Mouse (Mus musculus): Measurements from ENCODE around the gene Vps13d. TPM values are rescaled to one million over a fixed set of nuclear protein-coding genes. Genes with fewer than 3 reads are reported as not detected.

Gene Vps13d
- polyA plus RNA-seq, 1 experiment from 2014 or later: 9.2 TPM

GRCm38 (mm10) chr4:144988443-144989206 lies 206.2 kb downstream of the Vps13d start:
- ATAC-seq: no peak
- Histone ChIP-seq H3K4me2 (ENCODE audit: low read length) (no peak overlapping the region), H3K4me1 (replicated peaks; ENCODE audit: control insufficient read depth, insufficient read depth, low read length) (peaks cover 4% of the 10 kb centered on the region), H3K27ac (ENCODE audit: low read length) (no peak overlapping the region), H3K9ac (replicated peaks; ENCODE audit: low read depth, low read length) (no peak overlapping the region), H3K9me3 (ENCODE audit: control insufficient read depth, low read length) (no peaks in the 10 kb centered on the region), H3K4me3 (replicated peaks; ENCODE audit: low read length) (no peak overlapping the region), H3K36me3 (ENCODE audit: control insufficient read depth, insufficient read depth) (no peaks in the 10 kb centered on the region), H3K27me3 (replicated peaks; ENCODE audit: control insufficient read depth, insufficient read depth, low read length) (no peaks in the 10 kb centered on the region)
- 84% methylated on average over 5 of the region's 5 CpGs for WGBS

- WGBS: 94% methylated on average over 7 of the region's 7 CpGs
- no peak overlapping the region for H3K9ac ChIP-seq (replicated peaks; ENCODE audit: low read depth, low read length)
- no peaks in the 10 kb centered on the region for H3K4me1 ChIP-seq (replicated peaks; ENCODE audit: control insufficient read depth, insufficient read depth, low read length)
- no peak for ATAC-seq
- no peaks in the 10 kb centered on the region for H3K9me3 ChIP-seq (ENCODE audit: control insufficient read depth, low read length)
- H3K27me3 ChIP-seq (replicated peaks; ENCODE audit: control insufficient read depth, insufficient read depth, low read length): no peaks in the 10 kb centered on the region
- no peak overlapping the region for H3K27ac ChIP-seq (ENCODE audit: low read length)
- H3K4me2 ChIP-seq (ENCODE audit: low read length): no peak overlapping the region
- H3K4me3 ChIP-seq (replicated peaks; ENCODE audit: low read length): no peak overlapping the region
- H3K36me3 ChIP-seq (ENCODE audit: control insufficient read depth, insufficient read depth): no peaks in the 10 kb centered on the region
These were observed 208.6 kb downstream of the Vps13d start for GRCm38 (mm10) chr4:144986016-144986805.

- Histone ChIP-seq H3K4me2 (ENCODE audit: low read length) (no peak overlapping the region), H3K27me3 (replicated peaks; ENCODE audit: control insufficient read depth, insufficient read depth, low read length) (no peaks in the 10 kb centered on the region), H3K9ac (replicated peaks; ENCODE audit: low read depth, low read length) (no peak overlapping the region), H3K4me3 (replicated peaks; ENCODE audit: low read length) (no peak overlapping the region), H3K27ac (ENCODE audit: low read length) (no peak overlapping the region), H3K4me1 (replicated peaks; ENCODE audit: control insufficient read depth, insufficient read depth, low read length) (no peaks in the 10 kb centered on the region), H3K9me3 (ENCODE audit: control insufficient read depth, low read length) (no peaks in the 10 kb centered on the region), H3K36me3 (ENCODE audit: control insufficient read depth, insufficient read depth) (no peaks in the 10 kb centered on the region)
- 82% methylated on average over 8 of the region's 8 CpGs for WGBS
- no peak for ATAC-seq
These were observed 210.9 kb downstream of the Vps13d start for GRCm38 (mm10) chr4:144983821-144984371.

- 89% methylated on average over 8 of the region's 8 CpGs for WGBS
- H3K9ac ChIP-seq (replicated peaks; ENCODE audit: low read depth, low read length): no peak overlapping the region
- no peak overlapping the region for H3K4me3 ChIP-seq (replicated peaks; ENCODE audit: low read length)
- no peaks in the 10 kb centered on the region for H3K4me1 ChIP-seq (replicated peaks; ENCODE audit: control insufficient read depth, insufficient read depth, low read length)
- no peaks in the 10 kb centered on the region for H3K36me3 ChIP-seq (ENCODE audit: control insufficient read depth, insufficient read depth)
- no peaks in the 10 kb centered on the region for H3K9me3 ChIP-seq (ENCODE audit: control insufficient read depth, low read length)
- H3K4me2 ChIP-seq (ENCODE audit: low read length): no peak overlapping the region
- H3K27me3 ChIP-seq (replicated peaks; ENCODE audit: control insufficient read depth, insufficient read depth, low read length): no peaks in the 10 kb centered on the region
- no peak overlapping the region for H3K27ac ChIP-seq (ENCODE audit: low read length)
- ATAC-seq: no peak
These were observed 211.5 kb downstream of the Vps13d start for GRCm38 (mm10) chr4:144983228-144983744.

- Histone ChIP-seq H3K27ac (ENCODE audit: low read length) (no peak overlapping the region), H3K4me1 (replicated peaks; ENCODE audit: control insufficient read depth, insufficient read depth, low read length) (no peaks in the 10 kb centered on the region), H3K4me2 (ENCODE audit: low read length) (no peak overlapping the region), H3K27me3 (replicated peaks; ENCODE audit: control insufficient read depth, insufficient read depth, low read length) (no peaks in the 10 kb centered on the region), H3K4me3 (replicated peaks; ENCODE audit: low read length) (no peak overlapping the region), H3K9me3 (ENCODE audit: control insufficient read depth, low read length) (no peaks in the 10 kb centered on the region), H3K9ac (replicated peaks; ENCODE audit: low read depth, low read length) (no peak overlapping the region), H3K36me3 (ENCODE audit: control insufficient read depth, insufficient read depth) (no peaks in the 10 kb centered on the region)
- no peak for ATAC-seq
- 71% methylated on average over 8 of the region's 8 CpGs for WGBS
These were observed 213.8 kb downstream of the Vps13d start for GRCm38 (mm10) chr4:144980811-144981551.

- H3K4me2 ChIP-seq (ENCODE audit: low read length): no peak overlapping the region
- H3K9ac ChIP-seq (replicated peaks; ENCODE audit: low read depth, low read length): no peak overlapping the region
- H3K27ac ChIP-seq (ENCODE audit: low read length): no peak overlapping the region
- no peak overlapping the region for H3K4me3 ChIP-seq (replicated peaks; ENCODE audit: low read length)
- WGBS: 90% methylated on average over 2 of the region's 2 CpGs
- no peaks in the 10 kb centered on the region for H3K4me1 ChIP-seq (replicated peaks; ENCODE audit: control insufficient read depth, insufficient read depth, low read length)
- H3K36me3 ChIP-seq (ENCODE audit: control insufficient read depth, insufficient read depth): no peaks in the 10 kb centered on the region
- H3K9me3 ChIP-seq (ENCODE audit: control insufficient read depth, low read length): no peaks in the 10 kb centered on the region
- H3K27me3 ChIP-seq (replicated peaks; ENCODE audit: control insufficient read depth, insufficient read depth, low read length): no peaks in the 10 kb centered on the region
- no peak for ATAC-seq
These were observed 214.7 kb downstream of the Vps13d start for GRCm38 (mm10) chr4:144980110-144980509.

- Histone ChIP-seq H3K27me3 (replicated peaks; ENCODE audit: control insufficient read depth, insufficient read depth, low read length) (no peaks in the 10 kb centered on the region), H3K9me3 (ENCODE audit: control insufficient read depth, low read length) (no peaks in the 10 kb centered on the region), H3K4me3 (replicated peaks; ENCODE audit: low read length) (no peak overlapping the region), H3K4me1 (replicated peaks; ENCODE audit: control insufficient read depth, insufficient read depth, low read length) (no peaks in the 10 kb centered on the region), H3K27ac (ENCODE audit: low read length) (no peak overlapping the region), H3K9ac (replicated peaks; ENCODE audit: low read depth, low read length) (no peak overlapping the region), H3K36me3 (ENCODE audit: control insufficient read depth, insufficient read depth) (no peaks in the 10 kb centered on the region), H3K4me2 (ENCODE audit: low read length) (no peak overlapping the region)
- WGBS: 87% methylated on average over 6 of the region's 6 CpGs
- no peak for ATAC-seq
These were observed 216.8 kb downstream of the Vps13d start for GRCm38 (mm10) chr4:144978039-144978438.

- Histone ChIP-seq H3K27ac (ENCODE audit: low read length) (no peak overlapping the region), H3K9me3 (ENCODE audit: control insufficient read depth, low read length) (no peaks in the 10 kb centered on the region), H3K4me3 (replicated peaks; ENCODE audit: low read length) (no peak overlapping the region), H3K36me3 (ENCODE audit: control insufficient read depth, insufficient read depth) (no peaks in the 10 kb centered on the region), H3K27me3 (replicated peaks; ENCODE audit: control insufficient read depth, insufficient read depth, low read length) (no peaks in the 10 kb centered on the region), H3K4me1 (replicated peaks; ENCODE audit: control insufficient read depth, insufficient read depth, low read length) (no peaks in the 10 kb centered on the region), H3K9ac (replicated peaks; ENCODE audit: low read depth, low read length) (no peak overlapping the region), H3K4me2 (ENCODE audit: low read length) (no peak overlapping the region)
- ATAC-seq: no peak
- 91% methylated on average over 1 of the region's 1 CpGs for WGBS
These were observed 217.7 kb downstream of the Vps13d start for GRCm38 (mm10) chr4:144977057-144977456.

GRCm38 (mm10) chr4:144975505-144975904 lies 219.3 kb downstream of the Vps13d start:
- Histone ChIP-seq H3K36me3 (ENCODE audit: control insufficient read depth, insufficient read depth) (no peaks in the 10 kb centered on the region), H3K4me2 (ENCODE audit: low read length) (no peak overlapping the region), H3K4me1 (replicated peaks; ENCODE audit: control insufficient read depth, insufficient read depth, low read length) (no peaks in the 10 kb centered on the region), H3K27me3 (replicated peaks; ENCODE audit: control insufficient read depth, insufficient read depth, low read length) (no peaks in the 10 kb centered on the region), H3K9ac (replicated peaks; ENCODE audit: low read depth, low read length) (no peak overlapping the region), H3K4me3 (replicated peaks; ENCODE audit: low read length) (no peak overlapping the region), H3K9me3 (ENCODE audit: control insufficient read depth, low read length) (no peaks in the 10 kb centered on the region), H3K27ac (ENCODE audit: low read length) (no peak overlapping the region)
- no peak for ATAC-seq
- 35% methylated on average over 2 of the region's 2 CpGs for WGBS

All from forebrain, embryonic 16.5 days (tissue).